Comparison of ENCODE assay signal across 11 mouse cellular contexts in the genomic region with DNA sequence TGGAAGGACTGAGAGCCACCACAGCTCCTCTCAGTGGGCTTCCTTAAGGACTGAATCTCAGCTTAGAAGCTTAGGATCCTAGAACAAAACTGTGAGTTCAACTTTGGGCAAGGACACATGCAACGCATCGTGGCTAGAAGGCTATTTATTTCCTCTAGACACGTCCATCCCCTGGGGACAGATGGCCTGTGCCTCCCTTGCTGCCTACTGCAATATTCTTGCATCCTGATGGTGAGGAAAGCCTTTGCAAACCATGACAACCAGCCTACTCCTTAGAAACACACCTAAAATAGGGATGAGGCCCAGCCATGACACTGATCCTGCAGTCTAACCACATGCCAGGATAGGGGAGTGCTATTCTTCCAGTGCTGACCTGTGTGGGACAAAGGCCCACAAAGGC. TPM values are rescaled to one million over a fixed set of nuclear protein-coding genes. Genes with fewer than 3 reads are reported as not detected.
DNase-seq lines count a peak whose midpoint lies in the region; ATAC-seq lines count a peak whose summit lies in the region.
"Had no signal": no experiment of that assay in that cellular context is flagged by ENCODE, and none has a peak within 500 bp of the region (broad histone marks: within the 10 kb centered on the region; RNA-seq: fewer than 3 reads in every experiment).

No protein-coding gene starts in this region.

- peak; percentile 62 to 70 for DNase-seq in right cerebral cortex, adult 2 months (ENCODE audit: low spot score in 2 of 2)
- no peak for DNase-seq in right cerebral cortex, postnatal 4 days
- no peak for DNase-seq in midbrain, embryonic 10.5 days (ENCODE audit: low spot score)
- peak; percentile 84 for DNase-seq in telencephalon, adult 2 months (ENCODE audit: low read depth, low spot score)
- no peak for DNase-seq in cerebellum, adult 9-11 months
- no peak for DNase-seq in embryo, embryonic 9.5 days (ENCODE audit: extremely low spot score)
- DNase-seq: cerebellum, postnatal 25 days had no signal

- H3K4me1 ChIP-seq in forebrain, embryonic 16.5 days (replicated peaks; ENCODE audit: control insufficient read depth, insufficient read depth, low read length): peaks cover 49% of the 10 kb centered on the region
- peaks cover 45% of the 10 kb centered on the region for H3K4me1 ChIP-seq in midbrain, embryonic 10.5 days

- H3K27me3 ChIP-seq in forebrain, embryonic 16.5 days (replicated peaks; ENCODE audit: control insufficient read depth, insufficient read depth, low read length): no peaks in the 10 kb centered on the region
- peaks cover 23% of the 10 kb centered on the region for H3K27me3 ChIP-seq in midbrain, embryonic 10.5 days (ENCODE audit: low read depth, poor library complexity, severe bottlenecking)
- H3K27me3 ChIP-seq: kidney, embryonic 15.5 days; liver, embryonic 15.5 days had no signal

- H3K4me3 ChIP-seq in forebrain, embryonic 16.5 days (replicated peaks; ENCODE audit: low read length): no peak overlapping the region
- no peak overlapping the region for H3K4me3 ChIP-seq in midbrain, embryonic 10.5 days
- H3K4me3 ChIP-seq: kidney, embryonic 15.5 days; liver, embryonic 15.5 days; neural tube, embryonic 12.5 days had no signal

- WGBS in forebrain, embryonic 16.5 days: 84% methylated on average over 3 of the region's 3 CpGs
- 89% methylated on average over 3 of the region's 3 CpGs for WGBS in midbrain, embryonic 10.5 days

- H3K9ac ChIP-seq in forebrain, embryonic 16.5 days (replicated peaks; ENCODE audit: low read depth, low read length): no peak overlapping the region
- H3K9ac ChIP-seq: kidney, embryonic 15.5 days; liver, embryonic 15.5 days; neural tube, embryonic 12.5 days had no signal

- no peaks in the 10 kb centered on the region for H3K9me3 ChIP-seq in forebrain, embryonic 16.5 days (ENCODE audit: control insufficient read depth, low read length)
- H3K9me3 ChIP-seq in midbrain, embryonic 10.5 days (replicated peaks): no peaks in the 10 kb centered on the region
- H3K9me3 ChIP-seq: kidney, embryonic 15.5 days; liver, embryonic 15.5 days; neural tube, embryonic 12.5 days had no signal

- H3K27ac ChIP-seq in forebrain, embryonic 16.5 days (ENCODE audit: low read length): peak overlapping the region; percentile 100
- H3K27ac ChIP-seq in midbrain, embryonic 10.5 days (replicated peaks): peak overlapping the region; percentile 95
- H3K27ac ChIP-seq: kidney, embryonic 15.5 days; liver, embryonic 15.5 days had no signal

- ATAC-seq in forebrain, embryonic 16.5 days: no peak

- no peaks in the 10 kb centered on the region for H3K36me3 ChIP-seq in forebrain, embryonic 16.5 days (ENCODE audit: control insufficient read depth, insufficient read depth)
- no peaks in the 10 kb centered on the region for H3K36me3 ChIP-seq in midbrain, embryonic 10.5 days
- H3K36me3 ChIP-seq: kidney, embryonic 15.5 days; liver, embryonic 15.5 days; neural tube, embryonic 12.5 days had no signal

- no peak overlapping the region for H3K4me2 ChIP-seq in forebrain, embryonic 16.5 days (ENCODE audit: low read length)
- H3K4me2 ChIP-seq: kidney, embryonic 15.5 days; liver, embryonic 15.5 days; neural tube, embryonic 12.5 days had no signal

RNA-seq across cellular contexts. Expression of gene Cdk5r1, which starts 28.8 kb away (rescaled TPM):
- 109 and 113 TPM in 2 replicates for polyA plus RNA-seq in forebrain, embryonic 16.5 days (2015; fragmentation: Nextera tagmentation; extraction: Ambion mirVana)
- polyA plus RNA-seq in midbrain, embryonic 10.5 days (2016; fragmentation: Nextera tagmentation; extraction: Ambion mirVana): 5.2 and 11.2 TPM in 2 replicates

Comparison
In these comparisons a context has a peak if more than half of its experiments do, and no peak if none do; other contexts are left out.
1. DNase-seq: peak in right cerebral cortex, adult 2 months (2 of 2) and telencephalon, adult 2 months (single experiment); none in right cerebral cortex, postnatal 4 days (single experiment), midbrain, embryonic 10.5 days (single experiment), cerebellum, adult 9-11 months (single experiment) and embryo, embryonic 9.5 days (single experiment).